Mouse (Mus musculus) bone marrow macrophage, adult 2 months (primary cell): ENCODE results near the gene Edem3.

ENCODE experiments used
- CTCF ChIP-seq: IDR thresholded peaks from 2 replicates; pipeline ENCODE4 v1.5.1; 2012; ENCODE audit warnings: low read depth, mild to moderate bottlenecking, low read length, moderate library complexity
- POLR2A ChIP-seq: IDR thresholded peaks from 2 replicates; pipeline ENCODE4 v1.6.1; 2012; ENCODE audit warnings: mild to moderate bottlenecking, low read depth, low read length, borderline replicate concordance

GRCm38 (mm10) chr1:151807286-151807685, 52.1 kb downstream of the Edem3 start:
- TF ChIP-seq CTCF (no peak), POLR2A (no peak)
